ENCODE assay signal across 10 mouse cellular contexts in the genomic region with DNA sequence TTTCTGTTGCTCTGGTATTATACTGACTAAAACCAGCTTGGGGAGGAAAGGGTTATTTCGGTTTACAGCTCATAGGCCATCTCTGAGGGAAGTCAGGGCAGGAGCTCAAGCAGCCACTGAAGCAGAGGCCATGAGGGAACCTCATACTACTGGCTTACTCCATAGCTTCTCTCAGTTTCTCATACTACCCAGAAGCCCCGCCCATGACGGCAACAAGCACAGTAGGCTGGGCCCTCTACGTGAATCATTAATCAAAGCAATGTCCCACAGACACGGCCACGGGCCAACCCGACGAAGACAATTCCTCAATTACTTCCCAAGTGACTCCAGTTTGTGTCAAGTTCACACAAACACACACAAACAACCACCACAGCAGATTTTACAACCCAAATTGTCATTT. TPM values are rescaled to one million over a fixed set of nuclear protein-coding genes. Genes with fewer than 3 reads are reported as not detected.
A peak's percentile ranks its signal among the peaks of the same experiment; 100 is the strongest.
DNase-seq lines count a peak whose midpoint lies in the region; ATAC-seq and TF ChIP-seq lines count a peak whose summit lies in the region.
"Had no signal": no experiment of that assay in that cellular context is flagged by ENCODE, and none has a peak within 500 bp of the region (broad histone marks: within the 10 kb centered on the region; RNA-seq: fewer than 3 reads in every experiment).

No protein-coding gene starts in this region.

- DNase-seq in liver: peak; percentile 49
- no peak for DNase-seq in liver, embryonic 11.5 days (ENCODE audit: low spot score)
- DNase-seq in kidney, adult 8-10 months: peak; percentile 79 to 87
- DNase-seq in layer of hippocampus, adult 8-10 months (ENCODE audit: low spot score in 2 of 2): no peak
- DNase-seq in thymus, adult 2 months: no peak
- no peak for DNase-seq in layer of hippocampus, postnatal 14 days (ENCODE audit: low spot score in 2 of 2)
- DNase-seq: thymus, postnatal 25 days had no signal

- ATAC-seq in liver, embryonic 11.5 days (replicated peaks; ENCODE audit: low FRiP score): no peak
- peak; percentile 69 for ATAC-seq in liver, embryonic 16.5 days (ENCODE audit: low read depth)
- peak; percentile 58; the same call in 1 of the 2 replicates for ATAC-seq in stomach, embryonic 16.5 days (ENCODE audit: insufficient read depth, low FRiP score)

- H3K9ac ChIP-seq in liver, embryonic 11.5 days (ENCODE audit: low read depth, low read length): no peak overlapping the region
- H3K9ac ChIP-seq in liver, embryonic 16.5 days (ENCODE audit: low read depth, low read length): no peak overlapping the region; the same call in 1 of the 2 replicates
- H3K9ac ChIP-seq in stomach, embryonic 16.5 days (ENCODE audit: low read length): no peak overlapping the region

- no peak overlapping the region for H3K27ac ChIP-seq in liver, embryonic 11.5 days (ENCODE audit: low read depth, low read length)
- no peak overlapping the region for H3K27ac ChIP-seq in liver, embryonic 16.5 days (ENCODE audit: low read length)
- no peak overlapping the region for H3K27ac ChIP-seq in stomach, embryonic 16.5 days (ENCODE audit: low read length)
- H3K27ac ChIP-seq in thymus, adult 2 months (ENCODE audit: control insufficient read depth, insufficient read depth, low read length): no peak overlapping the region

- H3K4me3 ChIP-seq in liver, embryonic 11.5 days (ENCODE audit: low read depth, low read length): no peak overlapping the region
- no peak overlapping the region for H3K4me3 ChIP-seq in liver, embryonic 16.5 days (ENCODE audit: low read depth, low read length)
- H3K4me3 ChIP-seq in stomach, embryonic 16.5 days (replicated peaks; ENCODE audit: low read length): no peak overlapping the region
- no peak overlapping the region for H3K4me3 ChIP-seq in thymus, adult 2 months (ENCODE audit: control insufficient read depth, insufficient read depth, low read length)
- H3K4me3 ChIP-seq: megakaryocyte, embryonic 14.5 days had no signal

- H3K9me3 ChIP-seq in liver, embryonic 11.5 days (ENCODE audit: control insufficient read depth, low read length): no peaks in the 10 kb centered on the region
- no peaks in the 10 kb centered on the region for H3K9me3 ChIP-seq in liver, embryonic 16.5 days (replicated peaks; ENCODE audit: control insufficient read depth, low read length)
- no peaks in the 10 kb centered on the region for H3K9me3 ChIP-seq in stomach, embryonic 16.5 days (replicated peaks; ENCODE audit: control insufficient read depth, low read length)
- H3K9me3 ChIP-seq: megakaryocyte, embryonic 14.5 days had no signal

- H3K4me1 ChIP-seq in liver, embryonic 11.5 days (replicated peaks; ENCODE audit: control insufficient read depth, insufficient read depth, low read length): peaks cover 18% of the 10 kb centered on the region
- peaks cover 17% of the 10 kb centered on the region for H3K4me1 ChIP-seq in liver, embryonic 16.5 days (ENCODE audit: control insufficient read depth, low read depth, low read length)
- peaks cover 14% of the 10 kb centered on the region for H3K4me1 ChIP-seq in stomach, embryonic 16.5 days (ENCODE audit: control insufficient read depth, insufficient read depth, low read length)
- peaks cover 2% of the 10 kb centered on the region for H3K4me1 ChIP-seq in thymus, adult 2 months (replicated peaks; ENCODE audit: control insufficient read depth, insufficient read depth, low read length)

- H3K4me2 ChIP-seq in liver, embryonic 11.5 days: no peak overlapping the region
- H3K4me2 ChIP-seq in liver, embryonic 16.5 days (ENCODE audit: low read depth, low read length): no peak overlapping the region; the same call in 1 of the 2 replicates
- H3K4me2 ChIP-seq in stomach, embryonic 16.5 days (ENCODE audit: low read depth, low read length): no peak overlapping the region

- no peaks in the 10 kb centered on the region for H3K36me3 ChIP-seq in liver, embryonic 11.5 days (ENCODE audit: control insufficient read depth, insufficient read depth, low read length)
- H3K36me3 ChIP-seq in liver, embryonic 16.5 days (ENCODE audit: control insufficient read depth, insufficient read depth): no peaks in the 10 kb centered on the region
- H3K36me3 ChIP-seq in stomach, embryonic 16.5 days (ENCODE audit: control insufficient read depth, insufficient read depth, low read length): no peaks in the 10 kb centered on the region
- H3K36me3 ChIP-seq in thymus, adult 2 months (ENCODE audit: control insufficient read depth, insufficient read depth, low read length): no peaks in the 10 kb centered on the region

- 47% methylated on average over 8 of the region's 8 CpGs for WGBS in liver, embryonic 11.5 days
- 26% methylated on average over 8 of the region's 8 CpGs for WGBS in liver, embryonic 16.5 days (ENCODE audit: insufficient replicate concordance)
- WGBS in stomach, embryonic 16.5 days: 41% methylated on average over 8 of the region's 8 CpGs
- 84% methylated on average over 8 of the region's 8 CpGs for WGBS in thymus, adult 2 months

- H3K27me3 ChIP-seq in liver, embryonic 11.5 days (replicated peaks; ENCODE audit: control insufficient read depth, insufficient read depth, low read length): no peaks in the 10 kb centered on the region
- no peaks in the 10 kb centered on the region for H3K27me3 ChIP-seq in liver, embryonic 16.5 days (ENCODE audit: control insufficient read depth, insufficient read depth, low read depth, low read length)
- H3K27me3 ChIP-seq in stomach, embryonic 16.5 days (ENCODE audit: control insufficient read depth, insufficient read depth, low read length): no peaks in the 10 kb centered on the region
- no peaks in the 10 kb centered on the region for H3K27me3 ChIP-seq in thymus, adult 2 months (ENCODE audit: control insufficient read depth, insufficient read depth, low read length)
- H3K27me3 ChIP-seq: megakaryocyte, embryonic 14.5 days had no signal

- no peak for TF ChIP-seq CTCF in thymus, adult 2 months (IDR thresholded peaks at IDR 0.05; ENCODE audit: borderline replicate concordance, control insufficient read depth, extremely low read depth, insufficient read depth, low read length, poor library complexity)

- no peak for TF ChIP-seq POLR2A in thymus, adult 2 months (IDR thresholded peaks at IDR 0.05; ENCODE audit: control insufficient read depth, extremely low read depth, insufficient read depth, low read length, poor library complexity)

RNA-seq across cellular contexts. Expression of a gene that starts 6.1 kb away (rescaled TPM):
- polyA plus RNA-seq in liver, embryonic 11.5 days (2014; fragmentation: Nextera tagmentation; extraction: Ambion mirVana): 28.6 and 33.4 TPM in 2 replicates
- 13.2 and 14.3 TPM in 2 replicates for polyA plus RNA-seq in liver, embryonic 16.5 days (2015; fragmentation: Nextera tagmentation; extraction: Ambion mirVana)
- 51.6 and 52.0 TPM in 2 replicates for polyA plus RNA-seq in stomach, embryonic 16.5 days (2015; fragmentation: Nextera tagmentation; extraction: Ambion mirVana)
- 100 to 1,000 TPM; 133 to 171 (median 150) TPM for total RNA-seq in layer of hippocampus, adult 8-10 months (2022)
- 29.1 and 33.7 TPM in 2 replicates for polyA plus RNA-seq in thymus, adult 2 months (2012; rRNA removed)
- total RNA-seq in layer of hippocampus, postnatal 14 days (2021): 100 to 1,000 TPM; 117 TPM

RNA-seq across cellular contexts. Expression of a gene that starts 54.0 kb away (rescaled TPM):
- polyA plus RNA-seq in liver, embryonic 11.5 days (2014; fragmentation: Nextera tagmentation; extraction: Ambion mirVana): 4.4 and 4.7 TPM in 2 replicates
- 0.89 and 0.99 TPM in 2 replicates for polyA plus RNA-seq in liver, embryonic 16.5 days (2015; fragmentation: Nextera tagmentation; extraction: Ambion mirVana)
- polyA plus RNA-seq in stomach, embryonic 16.5 days (2015; fragmentation: Nextera tagmentation; extraction: Ambion mirVana): 1.0 and 1.7 TPM in 2 replicates
- 1 to 10 TPM; 1.7 to 2.2 (median 2.0) TPM for total RNA-seq in layer of hippocampus, adult 8-10 months (2022)
- polyA plus RNA-seq in thymus, adult 2 months (2012; rRNA removed): 51.3 and 58.4 TPM in 2 replicates
- total RNA-seq in layer of hippocampus, postnatal 14 days (2021): 1 to 10 TPM; 3.6 to 4.6 TPM

RNA-seq across cellular contexts. Expression of a gene that starts 56.5 kb away (rescaled TPM):
- polyA plus RNA-seq in liver, embryonic 11.5 days (2014; fragmentation: Nextera tagmentation; extraction: Ambion mirVana): 310 and 314 TPM in 2 replicates
- polyA plus RNA-seq in liver, embryonic 16.5 days (2015; fragmentation: Nextera tagmentation; extraction: Ambion mirVana): 259 and 271 TPM in 2 replicates
- polyA plus RNA-seq in stomach, embryonic 16.5 days (2015; fragmentation: Nextera tagmentation; extraction: Ambion mirVana): 212 and 224 TPM in 2 replicates
- total RNA-seq in layer of hippocampus, adult 8-10 months (2022): 100 to 1,000 TPM; 183 to 193 (median 187) TPM
- polyA plus RNA-seq in thymus, adult 2 months (2012; rRNA removed): 43.5 and 43.6 TPM in 2 replicates
- 100 to 1,000 TPM; 170 to 172 TPM for total RNA-seq in layer of hippocampus, postnatal 14 days (2021)

Comparison
In these comparisons a context has a peak if more than half of its experiments do, and no peak if none do; other contexts are left out.
1. DNase-seq: peak in liver (single experiment) and kidney, adult 8-10 months (2 of 2); none in liver, embryonic 11.5 days (single experiment), layer of hippocampus, adult 8-10 months (0 of 2), thymus, adult 2 months (single experiment) and layer of hippocampus, postnatal 14 days (0 of 2).